Mouse (Mus musculus) hindlimb bud, embryonic 11.5 days (tissue): ENCODE data around the gene Tamm41.
A peak's percentile ranks its signal among the peaks of the same experiment; 100 is the strongest.

Experiments
- DNase-seq: peaks from one replicate; pipeline ENCODE4 v3.0.0-alpha.2; 2012; ENCODE audit warnings: low read depth, low spot score; ENCODE audit errors: extremely low spot score

Gene Tamm41

DNA sequence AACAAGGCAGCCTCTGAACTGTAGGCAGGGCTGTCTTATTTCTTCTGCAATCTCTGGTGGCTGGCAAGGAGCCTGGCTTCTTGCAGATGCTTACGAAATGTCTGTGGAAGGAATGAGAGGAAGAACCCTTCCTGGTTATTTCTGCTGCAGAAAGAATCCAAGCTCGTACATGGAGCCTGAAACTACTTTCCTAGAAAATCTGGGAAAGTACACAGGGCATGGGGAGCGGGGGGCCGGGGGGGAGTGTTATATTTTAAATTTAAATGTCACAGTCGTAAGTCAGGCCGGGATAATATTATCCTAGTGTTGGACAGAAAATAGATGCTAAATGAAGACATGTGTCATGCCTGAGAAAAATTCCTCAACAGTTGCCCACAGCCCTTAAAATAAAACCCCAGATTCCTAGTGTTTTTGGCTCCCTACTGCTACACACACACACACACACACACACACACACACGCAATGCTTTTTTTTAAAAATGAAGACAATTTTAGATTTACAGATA lies 60.7 kb downstream of the Tamm41 start:
- no peak for DNase-seq

DNA sequence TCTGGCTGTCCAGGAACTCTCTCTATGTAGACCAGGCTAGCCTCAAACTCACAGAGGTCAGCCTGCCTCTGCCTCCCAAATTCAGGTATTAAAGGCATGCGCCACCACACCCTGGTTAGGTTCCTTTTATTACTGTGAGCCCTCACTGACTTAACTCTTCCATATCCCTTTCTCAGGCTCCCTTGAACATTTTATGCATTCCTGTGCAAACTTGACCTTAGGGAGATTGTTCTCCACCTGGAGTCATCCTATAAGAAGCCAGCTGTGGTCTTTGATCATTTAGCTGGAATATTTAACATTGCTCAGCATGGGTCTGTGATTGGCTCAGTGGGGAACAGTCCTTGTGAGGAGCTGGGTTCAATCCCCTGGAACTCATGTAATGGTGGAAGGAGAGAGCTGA lies 63.3 kb downstream of the Tamm41 start:
- no peak for DNase-seq

DNA sequence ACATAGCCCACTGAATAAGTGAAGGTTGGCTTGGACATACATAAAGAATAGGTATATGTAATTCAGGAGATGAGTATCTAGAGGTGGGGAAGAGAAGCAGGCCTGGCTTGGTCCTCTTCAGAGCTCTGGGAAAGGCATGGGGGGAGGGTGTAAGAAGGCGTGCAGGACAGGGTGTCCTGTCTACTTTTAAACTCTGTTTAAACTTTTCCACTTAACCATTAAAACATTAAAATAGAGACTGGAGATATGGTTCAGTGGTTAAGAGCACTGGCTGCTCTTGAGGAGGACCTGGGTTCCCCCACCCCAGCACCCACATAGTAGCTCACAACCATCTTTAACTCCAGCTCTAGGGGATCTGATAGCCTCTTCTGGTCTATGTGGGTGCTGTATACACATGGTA lies 64.7 kb downstream of the Tamm41 start:
- no peak for DNase-seq

DNA sequence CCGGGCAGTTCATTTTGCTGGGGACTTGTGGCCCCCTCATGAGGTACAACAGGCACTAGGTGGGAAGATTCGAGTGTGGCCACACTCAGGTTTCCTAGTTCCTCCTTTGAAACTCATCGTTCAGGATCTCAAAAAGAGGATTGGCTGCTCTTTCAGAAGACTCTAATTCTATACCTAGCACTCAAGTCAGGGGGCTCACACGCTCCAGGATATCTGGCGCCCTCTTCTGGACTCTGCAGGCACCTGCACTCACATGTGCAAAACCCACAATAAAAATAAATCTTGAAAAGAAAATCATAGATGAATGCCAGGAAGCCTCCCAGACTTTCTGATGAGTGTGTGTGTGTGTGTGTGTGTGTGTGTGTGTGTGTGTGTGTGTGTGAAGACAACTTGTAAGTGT lies 66.8 kb downstream of the Tamm41 start:
- DNase-seq: no peak

DNA sequence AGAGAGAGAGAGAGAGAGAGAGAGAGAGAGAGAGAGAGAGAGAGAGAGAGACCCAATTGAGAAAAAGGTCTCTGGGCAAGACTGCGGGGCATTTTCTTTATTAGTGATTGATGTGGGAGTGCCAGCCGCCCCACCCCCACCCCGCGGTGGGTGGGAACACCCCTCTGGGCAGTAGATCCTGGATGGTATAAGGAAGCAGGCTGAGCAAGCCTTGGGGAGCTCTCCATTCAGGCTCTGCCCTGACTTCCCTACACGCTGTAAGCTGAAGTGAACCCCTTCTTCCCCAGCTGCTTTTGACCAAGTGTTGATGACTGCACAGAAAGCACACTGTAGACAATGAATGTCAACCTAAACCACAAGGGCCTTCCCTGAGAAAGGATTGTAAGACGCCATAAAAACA lies 67.3 kb downstream of the Tamm41 start:
- DNase-seq: no peak

DNA sequence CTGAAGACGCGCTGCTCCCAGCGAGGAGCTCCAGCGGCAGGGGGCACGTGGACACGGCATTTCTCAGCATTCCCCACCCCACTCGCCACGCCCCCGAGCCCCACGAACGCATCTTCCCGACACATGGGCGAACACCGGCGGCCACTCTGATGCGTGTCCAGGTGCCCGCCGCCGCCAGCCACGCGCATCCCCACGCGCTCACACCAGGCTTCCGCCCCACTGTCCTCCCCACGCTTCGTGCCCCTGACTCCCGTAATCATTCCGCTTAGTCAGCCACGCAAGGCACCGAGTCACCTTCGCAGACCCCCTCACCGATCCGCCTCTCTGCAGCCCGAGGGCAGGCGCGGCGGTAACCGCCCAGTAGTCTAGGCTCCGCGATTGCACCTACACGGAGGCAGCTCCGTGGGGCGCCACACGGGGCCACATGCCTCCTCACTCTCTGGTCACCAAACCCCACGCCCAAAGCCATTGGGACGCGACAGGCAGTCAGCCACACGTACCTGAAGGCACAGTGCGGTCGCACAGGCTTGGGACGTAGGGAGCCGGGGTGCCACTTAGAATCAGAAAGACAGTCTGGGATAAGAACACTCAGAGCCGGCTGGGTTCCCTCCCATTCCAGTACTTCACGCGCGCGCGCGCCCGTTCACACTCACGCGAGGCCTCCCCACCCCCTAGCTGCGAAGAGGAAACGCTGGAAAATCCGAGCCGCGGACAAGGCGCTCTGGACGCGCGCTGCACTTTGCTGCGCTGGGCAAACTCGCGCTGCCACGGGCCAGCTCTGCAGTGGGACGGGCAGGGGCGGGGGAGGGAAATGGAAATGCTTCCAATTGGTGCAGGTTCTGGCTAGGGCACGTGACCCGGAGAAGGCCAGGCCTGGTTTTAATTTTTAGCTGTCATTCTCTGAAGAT lies 68.2 kb downstream of the Tamm41 start, which contains the start of gene Vgll4:
Gene Vgll4, minus strand, starts transcription at position 782 of the 908 bp plus-strand sequence.
- no peak for DNase-seq

DNA sequence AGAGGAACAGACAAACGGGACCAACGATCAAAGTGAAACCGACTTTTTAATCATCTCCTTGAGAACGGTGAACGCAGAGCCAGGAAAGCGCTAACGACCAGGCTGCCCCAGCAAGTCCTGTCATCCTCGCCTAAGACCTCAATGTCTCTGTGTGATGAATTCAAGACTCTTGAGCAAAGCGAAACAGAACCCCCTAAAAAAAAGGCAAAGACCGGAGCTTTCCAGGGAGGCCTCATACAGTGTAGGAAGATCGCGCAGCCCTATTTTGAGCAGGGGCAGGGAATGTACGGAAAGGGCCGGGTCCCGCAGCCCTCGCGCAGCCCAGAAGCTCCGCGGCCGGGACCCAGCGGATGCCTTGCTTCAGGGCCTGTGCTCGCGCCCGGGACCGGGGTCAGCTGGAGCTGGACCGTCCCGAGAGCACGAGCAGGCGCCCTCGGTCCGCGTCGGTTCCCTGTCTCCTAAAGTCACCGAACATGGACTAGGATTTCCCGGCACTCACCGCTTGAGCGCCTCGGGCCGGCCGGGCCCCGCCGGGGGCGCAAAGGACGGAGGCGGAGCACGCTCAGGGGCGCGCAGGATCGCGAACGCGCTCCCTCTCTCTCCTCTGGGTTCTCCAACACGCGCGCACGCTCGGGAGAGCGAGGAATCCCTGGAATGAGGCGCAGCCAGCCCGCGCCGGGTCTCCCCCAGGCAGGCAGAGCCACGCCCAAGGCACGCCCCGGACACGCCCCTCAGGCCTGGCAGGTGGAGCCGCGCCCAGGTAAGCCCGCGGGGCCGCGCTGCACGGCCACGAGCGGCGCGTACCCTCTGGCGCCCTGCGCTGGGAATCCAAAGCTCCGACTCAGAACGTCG lies 69.1 kb downstream of the Tamm41 start:
- peak; percentile 44 for DNase-seq

DNA sequence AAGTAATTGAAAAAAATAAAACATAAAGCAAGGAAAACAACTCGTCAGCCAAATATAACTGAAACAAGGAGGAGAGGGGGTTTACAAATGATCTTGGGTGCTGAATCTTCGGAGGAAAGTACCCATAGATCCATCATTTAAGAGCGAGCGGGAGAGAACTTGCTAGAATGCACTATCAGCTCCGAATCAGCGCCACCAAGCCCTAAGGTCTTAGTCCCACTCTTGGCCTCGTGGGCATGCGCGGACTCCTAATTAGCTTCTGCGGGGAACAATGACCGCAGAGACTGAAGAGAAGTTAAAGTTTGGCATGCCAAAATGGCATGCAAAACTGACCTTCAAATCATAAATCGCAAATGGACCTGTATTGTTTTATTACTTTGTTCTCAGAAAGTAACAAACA lies 70.1 kb downstream of the Tamm41 start:
- no peak for DNase-seq

DNA sequence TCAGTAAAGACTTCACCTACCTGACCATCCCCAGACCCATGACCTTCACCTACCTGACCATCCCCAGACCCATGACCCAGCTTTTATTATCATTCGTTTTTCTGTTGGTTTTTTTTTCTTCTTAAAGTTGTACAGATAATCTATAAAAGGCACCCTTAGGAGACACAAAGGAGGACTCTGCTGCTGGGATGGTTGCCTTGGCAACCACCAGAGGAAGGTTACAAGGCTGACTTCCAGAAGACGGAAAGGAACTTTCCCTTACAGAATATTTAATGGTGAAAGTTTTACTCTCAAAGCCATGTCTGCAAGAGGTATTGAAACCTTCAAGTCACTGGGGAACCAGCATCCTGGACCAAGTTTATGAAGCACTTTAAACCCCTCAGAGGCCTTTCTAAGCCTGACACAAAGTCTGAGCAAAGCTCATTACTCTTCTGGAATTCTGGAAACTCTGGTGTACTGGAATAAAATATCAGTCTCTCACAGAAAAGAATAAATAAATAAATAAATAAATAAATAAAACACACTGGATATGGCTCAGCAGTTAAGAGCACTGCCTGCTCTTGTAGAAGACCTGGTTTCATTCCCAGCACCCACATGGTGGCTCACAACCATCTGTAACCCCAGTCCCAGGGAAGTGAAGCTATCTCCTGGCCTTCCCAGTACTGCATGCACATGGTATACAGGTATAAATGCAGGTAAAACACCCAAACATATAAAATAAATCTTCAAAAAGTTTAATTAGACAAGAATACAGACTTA lies 71.1 kb downstream of the Tamm41 start:
- no peak for DNase-seq

DNA sequence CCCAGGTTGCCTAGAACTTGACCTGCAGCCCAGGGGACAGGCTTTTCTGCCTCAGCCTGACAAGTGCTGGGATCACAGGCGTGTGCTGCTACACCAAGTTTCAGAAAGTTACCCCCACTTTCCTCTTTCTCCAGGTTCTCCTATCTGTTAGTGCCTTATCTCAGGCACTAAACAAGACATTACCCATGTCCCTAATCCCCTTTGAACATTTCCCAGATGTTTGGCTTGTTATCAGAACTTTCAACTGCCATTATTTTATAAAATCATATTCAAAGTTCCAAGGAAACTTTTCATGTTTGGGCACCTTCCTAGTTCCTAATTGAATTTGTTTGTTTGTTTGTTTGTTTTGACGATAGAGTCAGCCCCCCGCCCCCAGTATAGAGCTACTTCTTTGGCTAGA lies 71.9 kb downstream of the Tamm41 start:
- no peak for DNase-seq

DNA sequence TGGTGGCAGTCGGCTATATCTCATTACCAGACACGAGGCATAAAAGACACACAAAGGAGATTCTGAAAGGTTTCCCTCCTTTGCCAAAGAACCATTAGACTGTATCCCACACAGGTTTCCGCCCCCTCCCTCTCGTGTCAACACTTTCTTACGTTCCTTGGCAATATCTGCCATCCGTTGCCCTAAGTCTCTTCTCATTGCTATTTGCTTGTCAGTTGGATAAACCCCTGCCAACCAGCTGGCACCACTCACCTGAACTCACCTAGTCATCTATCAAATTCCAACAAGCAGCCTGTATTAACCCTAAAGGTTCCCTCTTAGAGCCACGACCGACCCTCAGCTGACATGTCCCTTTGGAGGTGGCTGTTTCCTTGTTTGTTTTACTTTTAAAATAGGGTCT lies 72.3 kb downstream of the Tamm41 start:
- DNase-seq: no peak

DNA sequence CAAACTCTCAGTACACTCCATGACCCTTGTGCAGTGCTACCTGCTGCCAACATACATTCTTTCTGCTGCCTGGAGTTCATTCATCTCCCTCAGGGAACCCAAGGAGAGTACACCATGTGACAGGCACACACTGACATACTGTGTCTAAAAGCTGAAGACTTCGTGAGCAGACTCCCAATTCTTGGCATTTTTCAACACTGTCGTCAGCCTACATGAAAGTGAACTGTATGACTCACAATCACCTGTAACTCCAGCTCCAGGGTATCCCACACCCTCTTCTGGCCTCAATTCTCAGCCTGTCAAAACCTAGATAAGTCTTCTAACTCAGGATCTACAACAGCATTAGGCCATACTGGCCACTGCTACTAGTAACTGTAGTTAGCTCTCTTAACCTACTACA lies 73.4 kb downstream of the Tamm41 start:
- no peak for DNase-seq

DNA sequence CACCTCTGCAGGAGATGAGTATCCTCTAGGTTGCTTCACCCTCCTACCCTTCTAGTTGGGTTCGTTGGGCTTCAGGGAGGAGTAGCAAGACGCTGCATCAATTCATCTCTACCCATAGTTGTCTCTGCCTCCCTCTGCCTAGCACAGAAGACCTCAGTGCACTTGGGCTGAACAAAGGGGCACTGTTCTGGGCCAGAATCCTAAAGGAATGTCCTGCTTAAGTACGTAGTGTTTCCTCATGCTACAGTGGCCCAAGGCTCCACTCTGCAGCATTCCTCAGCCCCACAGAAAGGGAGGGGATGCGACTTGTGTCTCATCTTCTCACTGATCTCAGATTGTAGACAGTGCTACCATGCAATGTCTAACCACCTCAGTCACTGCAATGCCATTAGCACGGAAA lies 74.0 kb downstream of the Tamm41 start:
- no peak for DNase-seq

DNA sequence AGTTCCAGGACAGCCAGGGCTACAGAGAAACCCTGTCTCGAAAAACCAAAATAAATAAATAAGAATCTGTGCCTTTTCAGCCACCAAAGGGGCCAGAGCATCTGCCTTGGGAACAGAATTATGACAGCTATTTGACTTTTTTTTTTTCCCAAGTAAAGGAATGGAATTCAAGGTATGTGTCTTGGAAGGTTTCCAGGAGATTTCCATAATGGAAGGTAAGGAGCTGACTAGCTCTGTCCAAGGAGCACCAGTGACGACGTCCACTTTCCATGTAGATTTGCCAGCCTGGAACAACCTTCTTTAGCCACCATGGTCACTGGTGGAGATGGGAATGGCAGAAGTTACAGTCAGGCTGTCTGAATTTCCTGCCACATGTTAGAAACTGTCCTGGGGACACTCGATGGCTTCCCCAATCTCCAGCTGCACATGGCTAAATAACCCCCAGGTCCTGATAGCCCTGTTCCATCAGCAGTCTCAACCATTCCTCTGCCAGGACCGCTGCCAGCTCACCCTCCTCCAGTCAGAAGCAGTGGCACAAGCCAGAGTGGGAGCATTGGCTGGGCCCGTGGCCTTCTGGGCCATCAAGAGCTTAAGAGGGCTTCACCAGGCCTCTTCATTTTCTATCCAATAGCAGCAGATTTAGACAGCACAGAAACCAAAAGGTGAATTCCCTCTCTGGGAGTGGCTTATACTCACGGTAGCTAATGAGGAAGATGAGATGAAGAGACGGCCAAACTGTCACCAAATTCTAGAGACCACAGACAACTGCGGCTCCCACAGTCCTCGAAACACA lies 76.2 kb downstream of the Tamm41 start:
- no peak for DNase-seq

DNA sequence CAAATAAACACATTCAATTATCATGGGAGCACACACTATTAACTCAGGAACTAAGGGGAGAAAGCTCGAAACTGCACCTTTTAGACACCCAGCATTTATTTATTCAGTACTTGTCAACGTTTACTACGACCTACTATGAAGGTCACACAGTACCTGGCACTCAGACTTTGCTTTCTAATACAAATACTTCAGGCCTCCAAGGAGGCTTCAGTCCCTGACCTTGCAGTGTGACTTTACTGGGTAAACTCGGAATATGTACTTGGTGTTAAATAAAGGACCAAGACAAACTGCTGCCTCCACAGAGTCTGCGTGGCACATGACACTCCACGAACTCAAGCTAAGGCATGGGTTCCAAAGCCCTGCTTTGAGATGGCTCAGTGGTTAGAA lies 78.7 kb downstream of the Tamm41 start:
- DNase-seq: no peak

DNA sequence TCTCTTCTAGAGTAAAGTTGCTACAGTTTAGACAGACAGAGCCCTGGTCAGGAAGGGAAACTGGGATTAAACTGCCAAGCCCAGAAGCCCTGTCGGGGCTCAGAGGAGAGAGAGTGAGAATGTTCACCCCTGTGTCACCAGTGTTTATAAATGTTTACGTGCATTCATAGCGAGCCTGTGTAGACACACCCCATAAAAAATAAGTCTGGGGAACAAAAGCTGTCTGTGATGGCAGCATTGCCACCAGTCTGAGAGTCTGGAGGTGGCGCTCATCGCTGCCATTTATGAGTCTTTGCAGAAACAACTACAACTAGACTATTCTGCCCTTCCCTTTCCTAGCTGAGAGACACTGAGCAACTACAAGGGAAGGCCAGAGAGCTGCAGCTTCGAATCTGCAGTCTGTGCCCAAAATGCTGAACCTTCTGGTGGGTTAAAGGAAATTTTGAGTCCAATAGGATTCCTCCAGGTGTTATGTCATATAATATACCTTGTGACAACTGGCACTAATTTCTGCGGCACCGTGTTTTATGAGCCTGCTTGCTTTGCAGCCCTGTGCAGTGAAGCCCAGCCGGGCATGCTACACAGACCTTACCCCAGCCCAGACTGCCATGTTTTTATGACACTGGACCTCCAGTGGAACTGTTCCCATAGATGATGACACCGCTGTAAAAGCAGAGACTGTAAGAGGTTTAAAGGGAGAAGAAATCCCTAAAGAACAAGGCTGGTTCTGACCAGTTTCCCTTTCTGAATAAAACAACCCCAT lies 79.2 kb downstream of the Tamm41 start:
- no peak for DNase-seq

DNA sequence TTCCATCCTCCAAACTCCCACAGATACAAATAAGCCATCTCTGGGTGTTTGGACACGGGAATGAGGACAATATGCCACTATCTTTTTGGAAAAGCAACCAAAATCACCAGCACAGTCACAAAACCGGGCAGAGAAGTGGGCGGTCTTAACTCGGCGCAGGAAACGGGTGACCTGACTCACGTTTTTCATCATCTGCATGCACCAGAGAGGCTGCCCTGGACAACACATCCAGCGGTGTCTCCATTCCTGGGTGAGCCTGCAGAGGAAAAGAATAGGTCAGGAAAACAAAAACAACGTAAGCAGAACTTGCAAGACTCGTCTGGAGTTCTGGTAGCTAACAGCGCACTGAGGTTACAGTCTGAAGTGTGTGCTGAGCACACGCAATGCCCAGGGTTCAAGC lies 79.9 kb downstream of the Tamm41 start:
- DNase-seq: no peak

DNA sequence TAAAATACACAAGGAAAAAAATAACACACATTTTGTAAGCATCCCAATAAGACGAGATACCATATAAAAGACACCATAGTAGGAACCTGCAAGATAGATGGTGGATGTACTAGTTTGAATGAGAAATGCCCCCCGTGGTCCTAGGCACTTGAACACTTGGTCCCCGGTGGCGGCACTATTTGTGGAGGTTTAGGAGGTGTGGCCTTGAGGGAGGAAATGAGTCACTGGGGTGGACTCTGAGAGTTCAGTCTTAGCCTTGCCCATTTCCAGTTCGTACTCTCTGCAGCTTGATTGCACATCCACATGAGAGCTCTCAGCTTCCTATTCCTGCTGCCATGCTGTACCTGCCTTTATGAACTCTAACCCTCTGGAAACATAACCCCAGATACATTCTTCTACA lies 83.2 kb downstream of the Tamm41 start:
- no peak for DNase-seq
